Mouse (Mus musculus) kidney, adult 2 months (tissue): ENCODE results near the gene Hmbs. TPM values are rescaled to one million over a fixed set of nuclear protein-coding genes. Genes with fewer than 3 reads are reported as not detected.
A peak's percentile ranks its signal among the peaks of the same experiment; 100 is the strongest.
"Not testable (repeated sequence)": the region's sequence is repeated elsewhere in the genome, so short reads cannot be mapped to it uniquely, and the experiment has no call there.

ENCODE experiments used
- DNase-seq: peaks from one replicate; pipeline ENCODE4 v3.0.0; 2021
- H3K27ac ChIP-seq: fragments of 200-500 bp; 2 replicates; pipeline ENCODE4 v1.5.1; 2012; ENCODE audit warnings: low read depth, low read length, control low read depth, inconsistent platforms; ENCODE audit not compliant: insufficient read depth
- H3K27me3 ChIP-seq: fragments of 200-500 bp; replicated peaks from 2 replicates; pipeline ENCODE4 v1.6.1; 2012; ENCODE audit warnings: mild to moderate bottlenecking, moderate library complexity, low read length, inconsistent platforms; ENCODE audit not compliant: control insufficient read depth, insufficient read depth
- H3K36me3 ChIP-seq: fragments of 200-500 bp; 2 replicates; pipeline ENCODE4 v1.6.1; 2012; ENCODE audit warnings: mild to moderate bottlenecking, moderate library complexity, low read length, inconsistent platforms; ENCODE audit not compliant: control insufficient read depth, insufficient read depth
- H3K4me1 ChIP-seq: fragments of 200-500 bp; 2 replicates; pipeline ENCODE4 v1.6.1; 2011; ENCODE audit warnings: low read length; ENCODE audit not compliant: control insufficient read depth, insufficient read depth
- H3K4me3 ChIP-seq: fragments of 200-500 bp; 2 replicates; pipeline ENCODE4 v1.5.1; 2011; ENCODE audit warnings: mild to moderate bottlenecking, low read depth, low read length, control low read depth; ENCODE audit not compliant: insufficient read depth
- CTCF ChIP-seq: fragments of 200-500 bp; conservative IDR thresholded peaks from 2 replicates; pipeline ENCODE4 v1.5.1; 2011; ENCODE audit warnings: low read depth, mild to moderate bottlenecking, control low read depth, low read length, moderate library complexity, mixed read lengths; ENCODE audit not compliant: insufficient read depth, insufficient read length
- POLR2A ChIP-seq: fragments of 200-500 bp; IDR thresholded peaks from one replicate; pipeline ENCODE4 v1.6.1; 2011; ENCODE audit warnings: low read depth, low read length, control low read depth
- WGBS: fragments of 180-500 bp; shearing (Covaris S2); methylation state at CpG from one replicate; pipeline ENCODE4 v1.1.7; 2018; 5-methylcytosine and 5-hydroxymethylcytosine counted together
- polyA plus RNA-seq: library from polyadenylated mRNA; depleted of rRNA; stranded (reverse); fragments of >200 nt; gene quantifications from 2 replicates; pipeline ENCODE4 v1.2.3, GENCODE M21; 2012

Hmbs gene
- polyA plus RNA-seq, 1 experiment = 49.3 TPM

GRCm38 (mm10) chr9:44332918-44333638 is 10.9 kb downstream of the Hmbs start:
- no peaks in the 10 kb centered on the region for H3K36me3 ChIP-seq
- WGBS = 92% methylated on average over 13 of the region's 13 CpGs
- H3K27ac ChIP-seq = no peak overlapping the region
- peaks cover 6% of the 10 kb centered on the region; the same call in 1 of the 2 replicates for H3K4me1 ChIP-seq
- TF ChIP-seq CTCF (no peak), POLR2A (no peak)
- H3K4me3 ChIP-seq = no peak overlapping the region
- no peaks in the 10 kb centered on the region for H3K27me3 ChIP-seq
- DNase-seq = no peak

- DNase-seq = no peak
- WGBS = 84% methylated on average over 6 of the region's 6 CpGs
- TF ChIP-seq POLR2A (no peak), CTCF (no peak)
- H3K36me3 ChIP-seq = no peaks in the 10 kb centered on the region
- no peak overlapping the region for H3K27ac ChIP-seq
- peaks cover 8% of the 10 kb centered on the region; the same call in 1 of the 2 replicates for H3K4me1 ChIP-seq
- no peak overlapping the region for H3K4me3 ChIP-seq
- H3K27me3 ChIP-seq = no peaks in the 10 kb centered on the region
Observed at GRCm38 (mm10) chr9:44330736-44331135, 13.3 kb downstream of the Hmbs start.

- peaks cover 7% of the 10 kb centered on the region; the same call in 1 of the 2 replicates for H3K4me1 ChIP-seq
- H3K27me3 ChIP-seq = no peaks in the 10 kb centered on the region
- TF ChIP-seq POLR2A (no peak), CTCF (no peak)
- H3K36me3 ChIP-seq = no peaks in the 10 kb centered on the region
- no peak for DNase-seq
- no peak overlapping the region for H3K27ac ChIP-seq
- H3K4me3 ChIP-seq = peak overlapping the region; percentile 72; the same call in 1 of the 2 replicates
- WGBS = 78% methylated on average over 5 of the region's 5 CpGs
Observed at GRCm38 (mm10) chr9:44327926-44328325, 16.1 kb downstream of the Hmbs start.

GRCm38 (mm10) chr9:44327064-44327711 is 16.8 kb downstream of the Hmbs start:
- DNase-seq = peak; percentile 62
- no peaks in the 10 kb centered on the region for H3K27me3 ChIP-seq
- H3K4me1 ChIP-seq = peaks cover 7% of the 10 kb centered on the region; the same call in 1 of the 2 replicates
- under 1% methylated on average over 22 of the region's 22 CpGs for WGBS
- peak overlapping the region; percentile 72 for H3K4me3 ChIP-seq
- TF ChIP-seq CTCF = no peak
- peak overlapping the region; percentile 28 for H3K27ac ChIP-seq
- H3K36me3 ChIP-seq = no peaks in the 10 kb centered on the region

- no peaks in the 10 kb centered on the region for H3K36me3 ChIP-seq
- peak overlapping the region; percentile 72 for H3K4me3 ChIP-seq
- H3K27ac ChIP-seq = peak overlapping the region; percentile 28
- peak; percentile 95 for DNase-seq
- TF ChIP-seq POLR2A (no peak), CTCF (no peak)
- H3K27me3 ChIP-seq = no peaks in the 10 kb centered on the region
- peaks cover 7% of the 10 kb centered on the region; the same call in 1 of the 2 replicates for H3K4me1 ChIP-seq
- WGBS = under 1% methylated on average over 38 of the region's 38 CpGs
Observed at GRCm38 (mm10) chr9:44326371-44327063, 17.5 kb downstream of the Hmbs start.

- Histone ChIP-seq H3K27ac (peak within 1 kb of the TSS; percentile 28), H3K36me3 (no peaks in the 10 kb centered on the region), H3K27me3 (no peaks in the 10 kb centered on the region), H3K4me1 (peaks cover 9% of the 10 kb centered on the region; the same call in 1 of the 2 replicates), H3K4me3 (peak within 1 kb of the TSS; percentile 72)
- 2% methylated on average over 12 of the region's 12 CpGs for WGBS
- TF ChIP-seq CTCF = no peak
- no peak for TF ChIP-seq POLR2A
- no peak for DNase-seq
Observed at GRCm38 (mm10) chr9:44325768-44326370, 18.2 kb downstream of the Hmbs start, which contains the start of gene Dpagt1. Gene Dpagt1 (plus strand): TSS chr9:44326019.

- H3K4me3 ChIP-seq, H3K27me3 ChIP-seq, H3K36me3 ChIP-seq, DNase-seq: not testable (repeated sequence)
- 60% methylated on average over 7 of the region's 8 CpGs for WGBS
- H3K27ac ChIP-seq = peak overlapping the region; percentile 28; the same call in 1 of the 2 replicates
- H3K4me1 ChIP-seq = peaks cover 13% of the 10 kb centered on the region; the same call in 1 of the 2 replicates
Observed at GRCm38 (mm10) chr9:44325032-44325767, 18.8 kb downstream of the Hmbs start.
